Mouse (Mus musculus) adipose tissue, adult 10 weeks (tissue): ENCODE data around the gene Gm4303. TPM values are rescaled to one million over a fixed set of nuclear protein-coding genes. Genes with fewer than 3 reads are reported as not detected.

ENCODE experiments used
- polyA plus RNA-seq: library from polyadenylated mRNA; stranded (reverse); fragments of 350-450 nt; fragmentation: Illumina TruSeq; extraction: RNeasy Lipid Tissue Mini Kit (QIAGEN cat#74804); gene quantifications from one replicate; pipeline ENCODE4 v1.2.3, GENCODE M21; 2014; ENCODE audit warnings: low read depth, low replicate concordance

Gm4303 gene
- not detected for polyA plus RNA-seq

DNA sequence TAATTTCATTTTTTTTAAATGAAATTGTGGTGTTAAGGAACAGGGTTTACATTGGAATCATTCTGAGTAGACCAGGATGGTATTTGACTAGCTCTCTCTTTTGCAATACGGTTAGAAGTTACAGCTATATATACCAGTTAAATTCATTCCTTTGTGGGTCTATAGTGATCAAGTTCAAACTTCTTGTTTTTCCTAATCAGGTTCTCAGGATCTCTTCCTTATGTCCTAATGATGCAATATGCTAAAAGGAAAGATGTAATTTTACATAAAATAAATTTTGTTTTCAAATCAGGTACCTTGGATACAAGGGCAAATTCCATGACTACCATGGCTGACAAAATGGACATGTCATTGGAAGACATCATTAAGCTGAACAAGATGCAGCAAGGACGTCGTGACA, at the start of gene Gm4303:
Gm4303 (plus strand) TSS at position 301 of the 400 bp plus-strand sequence.

DNA sequence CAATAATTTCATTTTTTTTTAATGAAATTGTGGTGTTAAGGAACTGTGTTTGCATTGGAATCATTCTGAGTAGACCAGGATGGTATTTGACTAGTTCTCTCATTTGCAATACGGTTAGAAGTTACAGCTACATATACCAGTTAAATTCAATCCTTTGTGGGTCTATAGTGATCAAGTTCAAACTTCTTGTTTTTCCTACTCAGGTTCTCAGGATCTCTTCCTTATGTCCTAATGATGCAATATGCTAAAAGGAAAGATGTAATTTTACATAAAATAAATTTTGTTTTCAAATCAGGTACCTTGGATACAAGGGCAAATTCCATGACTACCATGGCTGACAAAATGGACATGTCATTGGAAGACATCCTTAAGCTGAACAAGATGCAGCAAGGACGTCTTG, 10.4 kb upstream of the Gm4303 start, which contains the start of gene Gm4301:
Gm4301 (plus strand) TSS at position 301 of the 400 bp plus-strand sequence.

GRCm38 (mm10) chr10:100340536-100340935, 5.2 kb upstream of the Gm4303 start, which contains the start of gene Gm4302:
Gene Gm4302, plus strand, starts transcription at chr10:100340836.

DNA sequence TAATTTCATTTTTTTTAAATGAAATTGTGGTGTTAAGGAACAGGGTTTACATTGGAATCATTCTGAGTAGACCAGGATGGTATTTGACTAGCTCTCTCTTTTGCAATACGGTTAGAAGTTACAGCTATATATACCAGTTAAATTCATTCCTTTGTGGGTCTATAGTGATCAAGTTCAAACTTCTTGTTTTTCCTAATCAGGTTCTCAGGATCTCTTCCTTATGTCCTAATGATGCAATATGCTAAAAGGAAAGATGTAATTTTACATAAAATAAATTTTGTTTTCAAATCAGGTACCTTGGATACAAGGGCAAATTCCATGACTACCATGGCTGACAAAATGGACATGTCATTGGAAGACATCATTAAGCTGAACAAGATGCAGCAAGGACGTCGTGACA, 5.0 kb downstream of the Gm4303 start, which contains the start of gene Gm4305:
Gm4305 (plus strand) TSS at position 301 of the 400 bp plus-strand sequence.

GRCm38 (mm10) chr10:100361038-100361437, 15.3 kb downstream of the Gm4303 start, which contains the start of gene Gm4307:
Gene Gm4307, plus strand, starts transcription at chr10:100361338.

GRCm38 (mm10) chr10:100382460-100382859, 36.7 kb downstream of the Gm4303 start, which contains the start of gene Gm4312:
Gene Gm4312, minus strand, starts transcription at chr10:100382560.

Other genes with a start within 250 kb of the Gm4303 start
- not detected for gene Gm4301, start 10.3 kb upstream of the Gm4303 start, polyA plus RNA-seq
- not detected for gene Gm4302, start 5.1 kb upstream of the Gm4303 start, polyA plus RNA-seq
- not detected for gene Gm4305, start 5.1 kb downstream of the Gm4303 start, polyA plus RNA-seq
- not detected for gene Gm4307, start 15.4 kb downstream of the Gm4303 start, polyA plus RNA-seq
- not detected for gene Gm4312, start 36.6 kb downstream of the Gm4303 start, polyA plus RNA-seq
- 10.1 TPM for gene Tmtc3, start 141.4 kb downstream of the Gm4303 start, polyA plus RNA-seq
- 7.2 TPM for gene Cep290, start 141.6 kb downstream of the Gm4303 start, polyA plus RNA-seq
- 9.9 TPM for gene 4930430F08Rik, start 244.5 kb downstream of the Gm4303 start, polyA plus RNA-seq
- gene 1700017N19Rik, start 244.5 kb downstream of the Gm4303 start, polyA plus RNA-seq, result 2.3 TPM